Mouse (Mus musculus) ES-E14 (cell line): ENCODE results near the gene Plekhm1. TPM values are rescaled to one million over a fixed set of nuclear protein-coding genes. Genes with fewer than 3 reads are reported as not detected.

Experiments
- DNase-seq: peaks from one replicate; pipeline ENCODE4 v3.0.0-alpha.2; 2013; ENCODE audit warnings: low read depth, low spot score
- H3K27ac ChIP-seq: 2 replicates; pipeline ENCODE4 v1.5.1; 2012; ENCODE audit warnings: low read depth, mild to moderate bottlenecking, low read length, moderate library complexity, mixed read lengths; ENCODE audit not compliant: poor library complexity, insufficient read depth, severe bottlenecking
- H3K36me3 ChIP-seq: 2 replicates; pipeline ENCODE4 v1.6.1; 2012; ENCODE audit warnings: mild to moderate bottlenecking, low read length, moderate library complexity, mixed read lengths; ENCODE audit not compliant: control insufficient read depth, poor library complexity, insufficient read depth, severe bottlenecking
- H3K4me1 ChIP-seq, 2 experiments: fragments of 150-350 bp in 1 of 2; sonication (generic) in 1 of 2; 2 replicates each; pipeline ENCODE4 v1.6.1; 2012; ENCODE audit warnings: low read length in 2 of 2, mild to moderate bottlenecking in 1 of 2, mixed read lengths in 1 of 2; ENCODE audit not compliant: control insufficient read depth in 2 of 2, insufficient read depth in 2 of 2, poor library complexity in 1 of 2
- H3K4me3 ChIP-seq, 2 experiments: fragments of 150-350 bp in 1 of 2; sonication (generic) in 1 of 2; 2 replicates each; pipeline ENCODE4 v1.5.1; 2012; ENCODE audit warnings: low read length in 2 of 2, low read depth in 1 of 2, mild to moderate bottlenecking in 1 of 2, mixed read lengths in 1 of 2; ENCODE audit not compliant: insufficient read depth in 1 of 2, poor library complexity in 1 of 2, severe bottlenecking in 1 of 2
- H3K9ac ChIP-seq: 2 replicates; pipeline ENCODE4 v1.6.1; 2012; ENCODE audit warnings: low read depth, mild to moderate bottlenecking, low read length, mixed read lengths; ENCODE audit not compliant: poor library complexity, insufficient read depth, severe bottlenecking
- H3K9me3 ChIP-seq: fragments of 150-350 bp; sonication (generic); 2 replicates; pipeline ENCODE4 v1.6.1; 2012; ENCODE audit warnings: low read depth, mild to moderate bottlenecking, low read length; ENCODE audit not compliant: control insufficient read depth, insufficient read depth
- CHD2 ChIP-seq: IDR thresholded peaks from 2 replicates; pipeline ENCODE4 v1.6.1; 2014; ENCODE audit warnings: mild to moderate bottlenecking, low read depth, low read length, inconsistent platforms
- HCFC1 ChIP-seq: IDR thresholded peaks from 2 replicates; pipeline ENCODE4 v1.6.1; 2012; ENCODE audit warnings: low read length, inconsistent platforms, borderline replicate concordance; ENCODE audit not compliant: insufficient read depth
- MAFK ChIP-seq: IDR thresholded peaks from 2 replicates; pipeline ENCODE4 v1.6.1; 2014; ENCODE audit warnings: mild to moderate bottlenecking, low read depth, low read length, inconsistent platforms; ENCODE audit not compliant: insufficient read depth
- ZC3H11A ChIP-seq: IDR thresholded peaks from 2 replicates; pipeline ENCODE4 v1.6.1; 2012; ENCODE audit warnings: low read depth, mild to moderate bottlenecking, inconsistent platforms, low read length, borderline replicate concordance
- ZNF384 ChIP-seq: IDR thresholded peaks from 2 replicates; pipeline ENCODE4 v1.6.1; 2012; ENCODE audit warnings: low read depth, low read length, inconsistent platforms
- in situ Hi-C, 2 experiments: fragments of 600-800 bp; cut with MboI; formaldehyde crosslinking; loops; one replicate each; pipeline ENCODE4 v1.15.1; 2025; ENCODE audit warnings: low sequenced_read_pairs in 2 of 2, inconsistent platforms in 1 of 2; ENCODE audit not compliant: unreplicated experiment in 2 of 2
- total RNA-seq: library from RNA; depleted of rRNA; stranded (reverse); fragments of 300-350 nt; gene quantifications from 2 replicates; pipeline ENCODE4 v1.2.3, GENCODE M21; 2012

Gene Plekhm1
- total RNA-seq, 1 experiment: 11.7 TPM

GRCm38 (mm10) chr11:103372561-103372960 is 39.9 kb downstream of the Plekhm1 start:
- H3K9me3 ChIP-seq: no peaks in the 10 kb centered on the region
- peaks cover 70% of the 10 kb centered on the region for H3K36me3 ChIP-seq
- in situ Hi-C loops: no loop called here
- H3K9ac ChIP-seq: no peak overlapping the region
- no peak overlapping the region for H3K4me3 ChIP-seq
- no peak for DNase-seq
- TF ChIP-seq ZNF384: no peak
- H3K4me1 ChIP-seq: peaks cover 0 to 4% of the 10 kb centered on the region in 2 experiments; a peak in 1 of 4 replicates
- H3K27ac ChIP-seq: no peak overlapping the region

GRCm38 (mm10) chr11:103372068-103372467 is 40.4 kb downstream of the Plekhm1 start:
- Histone ChIP-seq H3K27ac (no peak overlapping the region), H3K4me3 (no peak overlapping the region), H3K4me1 (peaks cover 0 to 4% of the 10 kb centered on the region in 2 experiments; a peak in 1 of 4 replicates), H3K9me3 (no peaks in the 10 kb centered on the region), H3K36me3 (peaks cover 70% of the 10 kb centered on the region), H3K9ac (no peak overlapping the region)
- TF ChIP-seq MAFK (no peak), ZNF384 (no peak), HCFC1 (no peak), CHD2 (no peak), ZC3H11A (no peak)
- DNase-seq: no peak
- in situ Hi-C loops: no loop called here

GRCm38 (mm10) chr11:103371222-103371539 is 41.3 kb downstream of the Plekhm1 start:
- in situ Hi-C loops: no loop called here
- H3K36me3 ChIP-seq: peaks cover 69% of the 10 kb centered on the region
- H3K9ac ChIP-seq: no peak overlapping the region
- H3K4me1 ChIP-seq: peaks cover 0 to 4% of the 10 kb centered on the region in 2 experiments; a peak in 1 of 4 replicates
- no peak overlapping the region for H3K4me3 ChIP-seq
- no peak overlapping the region for H3K27ac ChIP-seq
- no peaks in the 10 kb centered on the region for H3K9me3 ChIP-seq
- TF ChIP-seq CHD2 (no peak), MAFK (no peak), ZC3H11A (no peak), HCFC1 (no peak), ZNF384 (no peak)
- no peak for DNase-seq

GRCm38 (mm10) chr11:103370397-103371221 is 41.9 kb downstream of the Plekhm1 start:
- Histone ChIP-seq H3K36me3 (peaks cover 69% of the 10 kb centered on the region), H3K9ac (no peak overlapping the region), H3K9me3 (no peaks in the 10 kb centered on the region), H3K27ac (no peak overlapping the region), H3K4me3 (no peak overlapping the region), H3K4me1 (peaks cover 0 to 4% of the 10 kb centered on the region in 2 experiments; a peak in 1 of 4 replicates)
- TF ChIP-seq HCFC1 (no peak), ZNF384 (no peak), ZC3H11A (no peak), MAFK (no peak), CHD2 (no peak)
- in situ Hi-C loops: no loop called here
- no peak for DNase-seq
